Mouse (Mus musculus): ENCODE measurements around the gene Gm45234. TPM values are rescaled to one million over a fixed set of nuclear protein-coding genes. Genes with fewer than 3 reads are reported as not detected.

Gene Gm45234
- polyA plus RNA-seq, 1 experiment from 2014 or later: not detected

DNA sequence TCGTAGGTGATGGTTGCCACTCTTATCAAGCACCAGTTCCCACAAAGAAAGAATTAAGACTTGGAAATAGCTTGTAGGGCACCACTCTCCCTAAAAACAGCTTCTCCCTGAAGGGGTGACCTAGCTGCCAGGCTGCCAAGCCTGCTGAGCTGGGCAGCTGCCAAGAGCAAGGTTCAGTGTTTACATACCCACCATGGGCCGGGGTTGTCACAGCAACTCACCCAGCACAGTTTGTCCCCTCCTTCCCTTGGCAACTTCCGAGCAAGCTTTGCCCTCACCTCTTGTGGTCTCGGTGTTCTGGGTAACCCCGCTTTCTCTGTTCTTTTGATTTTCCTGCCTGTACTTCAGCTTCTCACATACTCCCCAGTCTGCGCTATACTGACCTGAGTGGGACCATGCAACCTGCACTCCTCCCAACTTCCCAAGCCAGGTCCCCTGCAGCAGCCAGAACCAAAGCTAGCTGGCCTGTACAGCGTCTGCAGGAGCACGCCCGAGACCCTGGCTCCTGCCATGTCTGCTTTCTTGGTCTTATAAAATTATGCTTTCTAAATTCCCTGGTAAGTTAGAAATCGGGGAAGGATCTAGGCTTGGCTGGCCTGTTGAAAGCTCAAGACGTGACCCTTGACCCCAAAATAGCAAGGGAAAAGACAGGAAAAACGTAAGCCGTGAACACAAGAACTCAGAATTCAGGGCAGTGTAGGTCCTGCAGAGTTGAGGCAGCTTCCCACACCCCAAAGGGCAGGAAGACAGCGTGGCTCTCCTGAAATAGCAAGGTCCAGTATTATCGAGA, 61.5 kb downstream of the Gm45234 start:
- peak; percentile 59 for ATAC-seq (ENCODE audit: insufficient number of reproducible peaks, insufficient read depth, low FRiP score, low read depth)
- Histone ChIP-seq H3K9ac (replicated peaks; ENCODE audit: low read depth, low read length) (no peak overlapping the region), H3K27me3 (ENCODE audit: control insufficient read depth, insufficient read depth, low read length) (no peaks in the 10 kb centered on the region), H3K4me1 (ENCODE audit: control insufficient read depth, insufficient read depth, low read length) (peaks cover 12% of the 10 kb centered on the region; the same call in 1 of the 2 replicates), H3K27ac (ENCODE audit: low read length) (peak overlapping the region; percentile 55; the same call in 1 of the 2 replicates), H3K4me2 (replicated peaks; ENCODE audit: low read depth, low read length) (no peak overlapping the region), H3K36me3 (ENCODE audit: control insufficient read depth, insufficient read depth, low read length) (0 out of 2 replicates have a peak, but pooled peaks cover 4% of the 10 kb centered on the region), H3K9me3 (ENCODE audit: control insufficient read depth, low read depth, low read length) (no peaks in the 10 kb centered on the region), H3K4me3 (ENCODE audit: low read depth, low read length) (no peak overlapping the region)
- WGBS: 76% methylated on average over 15 of the region's 15 CpGs

DNA sequence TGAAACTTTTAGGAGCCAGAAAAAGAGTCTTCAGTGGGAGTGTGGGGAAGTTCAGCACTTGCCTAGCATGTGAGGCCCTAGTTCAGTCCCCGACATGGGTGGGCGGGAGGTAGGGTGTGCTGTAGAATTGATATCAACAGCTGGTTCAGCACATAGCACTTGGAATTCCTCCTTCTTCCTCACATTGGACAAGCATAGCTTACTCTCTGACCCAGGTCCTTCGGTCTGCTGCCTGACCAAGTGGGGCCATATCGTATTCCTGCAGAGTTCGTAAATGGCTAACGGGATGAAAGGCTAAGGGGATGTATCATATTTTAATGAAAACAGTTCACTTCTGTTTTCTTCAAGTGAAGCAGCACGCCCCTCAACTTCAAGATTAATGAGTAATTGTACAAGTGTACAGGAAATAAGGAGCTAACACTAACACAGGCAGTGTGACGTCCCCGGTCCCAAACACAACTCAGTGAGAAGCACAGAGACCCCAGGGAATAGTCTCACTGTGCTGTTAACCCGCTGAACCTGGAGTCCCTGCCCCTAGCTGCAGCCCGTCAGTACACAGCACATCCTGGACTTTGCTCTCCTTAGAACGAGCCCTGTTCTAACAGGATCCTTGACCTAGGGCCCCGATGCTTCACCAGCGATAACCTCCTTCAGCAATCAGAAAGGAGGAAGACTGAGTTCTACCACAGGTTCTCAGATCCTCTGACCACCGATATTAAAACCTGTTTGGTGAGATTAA, 62.4 kb downstream of the Gm45234 start:
- ATAC-seq (ENCODE audit: insufficient number of reproducible peaks, insufficient read depth, low FRiP score, low read depth): no peak
- Histone ChIP-seq H3K36me3 (ENCODE audit: control insufficient read depth, insufficient read depth, low read length) (no peaks in the 10 kb centered on the region), H3K27me3 (ENCODE audit: control insufficient read depth, insufficient read depth, low read length) (no peaks in the 10 kb centered on the region), H3K9me3 (ENCODE audit: control insufficient read depth, low read depth, low read length) (no peaks in the 10 kb centered on the region), H3K4me2 (replicated peaks; ENCODE audit: low read depth, low read length) (no peak overlapping the region), H3K4me3 (ENCODE audit: low read depth, low read length) (no peak overlapping the region), H3K9ac (replicated peaks; ENCODE audit: low read depth, low read length) (no peak overlapping the region), H3K27ac (ENCODE audit: low read length) (peak overlapping the region; percentile 55; the same call in 1 of the 2 replicates), H3K4me1 (ENCODE audit: control insufficient read depth, insufficient read depth, low read length) (peaks cover 12% of the 10 kb centered on the region; the same call in 1 of the 2 replicates)
- 56% methylated on average over 15 of the region's 15 CpGs for WGBS

DNA sequence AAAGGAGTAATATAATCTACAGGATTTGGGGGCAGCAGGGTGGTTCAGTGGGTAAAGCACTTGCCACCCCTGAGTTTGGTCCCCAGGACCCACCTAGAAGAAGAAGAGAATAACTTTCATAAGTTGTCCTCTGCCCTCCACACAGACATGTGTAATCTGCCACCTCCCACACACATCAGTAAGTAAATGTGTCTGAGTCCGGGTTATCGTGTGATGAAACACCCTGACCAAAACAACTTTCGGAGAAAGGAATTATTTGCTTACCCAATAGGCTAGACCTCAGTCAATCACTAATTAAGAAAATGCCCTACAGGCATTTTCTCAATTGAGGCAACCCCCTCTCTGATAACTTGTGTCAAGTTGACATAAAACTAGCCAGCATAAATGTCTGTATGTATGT, 65.3 kb downstream of the Gm45234 start:
- Histone ChIP-seq H3K4me1 (ENCODE audit: control insufficient read depth, insufficient read depth, low read length) (peaks cover 12% of the 10 kb centered on the region; the same call in 1 of the 2 replicates), H3K36me3 (ENCODE audit: control insufficient read depth, insufficient read depth, low read length) (no peaks in the 10 kb centered on the region), H3K9me3 (ENCODE audit: control insufficient read depth, low read depth, low read length) (no peaks in the 10 kb centered on the region), H3K27ac (ENCODE audit: low read length) (no peak overlapping the region), H3K9ac (replicated peaks; ENCODE audit: low read depth, low read length) (no peak overlapping the region), H3K27me3 (ENCODE audit: control insufficient read depth, insufficient read depth, low read length) (no peaks in the 10 kb centered on the region), H3K4me2 (replicated peaks; ENCODE audit: low read depth, low read length) (no peak overlapping the region), H3K4me3 (ENCODE audit: low read depth, low read length) (no peak overlapping the region)
- no peak for ATAC-seq (ENCODE audit: insufficient number of reproducible peaks, insufficient read depth, low FRiP score, low read depth)
- 92% methylated on average over 3 of the region's 3 CpGs for WGBS

MicroRNAs encoded within 50 kb of the gene (microRNA counts, 519-probe panel; counts per million panel counts)
- microRNA mmu-miR-141 (3,374 counts per million, percentile 65 among the panel's probes with 10 or more counts), microRNA mmu-miR-200c (4,572 counts per million, percentile 90 among the panel's probes with 10 or more counts)

Small RNA genes lying within 50 kb of the gene (microRNA-seq; reads per million reads assigned to microRNA genes)
- 2,082 reads per million, percentile 81 among the genes with 10 or more reads in this experiment for gene Mir141
- 14,557 reads per million, percentile 96 among the genes with 10 or more reads in this experiment for gene Mir200c

Other genes starting within 250 kb of the Gm45234 start
- gene C1ra, start 243.6 kb downstream of the Gm45234 start, polyA plus RNA-seq (2014; fragmentation: Nextera tagmentation; extraction: Ambion mirVana): 3.0 and 3.5 TPM in 2 replicates
- 2.0 and 2.9 TPM in 2 replicates for gene C1s1, start 213.7 kb downstream of the Gm45234 start, polyA plus RNA-seq (2014; fragmentation: Nextera tagmentation; extraction: Ambion mirVana)
- gene C1rb, start 185.7 kb downstream of the Gm45234 start, polyA plus RNA-seq (2014; fragmentation: Nextera tagmentation; extraction: Ambion mirVana): not detected in 2 replicates
- gene C1s2, start 119.9 kb downstream of the Gm45234 start, polyA plus RNA-seq (2014; fragmentation: Nextera tagmentation; extraction: Ambion mirVana): not detected in 2 replicates
- 58.6 and 60.0 TPM in 2 replicates for gene Lpcat3, start 93.0 kb downstream of the Gm45234 start, polyA plus RNA-seq (2014; fragmentation: Nextera tagmentation; extraction: Ambion mirVana)
- 201 and 205 TPM in 2 replicates for gene Emg1, start 43.8 kb downstream of the Gm45234 start, polyA plus RNA-seq (2014; fragmentation: Nextera tagmentation; extraction: Ambion mirVana)
- 290 and 305 TPM in 2 replicates for gene Phb2, start 43.7 kb downstream of the Gm45234 start, polyA plus RNA-seq (2014; fragmentation: Nextera tagmentation; extraction: Ambion mirVana)
- 13.7 and 15.3 TPM in 2 replicates for gene Ptpn6, start 17.3 kb downstream of the Gm45234 start, polyA plus RNA-seq (2014; fragmentation: Nextera tagmentation; extraction: Ambion mirVana)
- gene Grcc10, start 14.6 kb downstream of the Gm45234 start, polyA plus RNA-seq (2014; fragmentation: Nextera tagmentation; extraction: Ambion mirVana): 445 and 505 TPM in 2 replicates
- 15.0 and 18.5 TPM in 2 replicates for gene Atn1, start 503 bp upstream of the Gm45234 start, polyA plus RNA-seq (2014; fragmentation: Nextera tagmentation; extraction: Ambion mirVana)
- gene Eno2, start 13.7 kb upstream of the Gm45234 start, polyA plus RNA-seq (2014; fragmentation: Nextera tagmentation; extraction: Ambion mirVana): 9.5 and 9.7 TPM in 2 replicates
- 0.32 and 0.35 TPM in 2 replicates for gene Lrrc23, start 23.7 kb upstream of the Gm45234 start, polyA plus RNA-seq (2014; fragmentation: Nextera tagmentation; extraction: Ambion mirVana)
- 7.4 and 8.0 TPM in 2 replicates for gene Spsb2, start 52.6 kb upstream of the Gm45234 start, polyA plus RNA-seq (2014; fragmentation: Nextera tagmentation; extraction: Ambion mirVana)
- gene Tpi1, start 58.3 kb upstream of the Gm45234 start, polyA plus RNA-seq (2014; fragmentation: Nextera tagmentation; extraction: Ambion mirVana): 844 and 872 TPM in 2 replicates
- gene Usp5, start 73.5 kb upstream of the Gm45234 start, polyA plus RNA-seq (2014; fragmentation: Nextera tagmentation; extraction: Ambion mirVana): 121 and 123 TPM in 2 replicates
- 151 and 163 TPM in 2 replicates for gene Cdca3, start 73.5 kb upstream of the Gm45234 start, polyA plus RNA-seq (2014; fragmentation: Nextera tagmentation; extraction: Ambion mirVana)
- 1.4 and 1.5 TPM in 2 replicates for gene Gnb3, start 84.3 kb upstream of the Gm45234 start, polyA plus RNA-seq (2014; fragmentation: Nextera tagmentation; extraction: Ambion mirVana)
- gene P3h3, start 101.7 kb upstream of the Gm45234 start, polyA plus RNA-seq (2014; fragmentation: Nextera tagmentation; extraction: Ambion mirVana): 43.2 and 43.9 TPM in 2 replicates
- gene Gpr162, start 108.0 kb upstream of the Gm45234 start, polyA plus RNA-seq (2014; fragmentation: Nextera tagmentation; extraction: Ambion mirVana): 0.91 and 1.0 TPM in 2 replicates
- 0.28 and 0.43 TPM in 2 replicates for gene Cd4, start 132.2 kb upstream of the Gm45234 start, polyA plus RNA-seq (2014; fragmentation: Nextera tagmentation; extraction: Ambion mirVana)
- gene Lag3, start 155.7 kb upstream of the Gm45234 start, polyA plus RNA-seq (2014; fragmentation: Nextera tagmentation; extraction: Ambion mirVana): 1.3 and 1.5 TPM in 2 replicates
- gene Ptms, start 164.1 kb upstream of the Gm45234 start, polyA plus RNA-seq (2014; fragmentation: Nextera tagmentation; extraction: Ambion mirVana): 320 TPM in 2 replicates
- gene Mlf2, start 175.4 kb upstream of the Gm45234 start, polyA plus RNA-seq (2014; fragmentation: Nextera tagmentation; extraction: Ambion mirVana): 341 and 354 TPM in 2 replicates
- 139 and 141 TPM in 2 replicates for gene Cops7a, start 209.5 kb upstream of the Gm45234 start, polyA plus RNA-seq (2014; fragmentation: Nextera tagmentation; extraction: Ambion mirVana)
- 4.4 and 6.0 TPM in 2 replicates for gene Pianp, start 240.7 kb upstream of the Gm45234 start, polyA plus RNA-seq (2014; fragmentation: Nextera tagmentation; extraction: Ambion mirVana)

Data from stomach, embryonic 14.5 days (tissue).